In genomic region chr14:50943932-50944667, GRCm38 (mm10) we compare ENCODE assay signal across 7 mouse cellular contexts. TPM values are rescaled to one million over a fixed set of nuclear protein-coding genes. Genes with fewer than 3 reads are reported as not detected.
DNase-seq lines count a peak whose midpoint lies in the region; ATAC-seq and TF ChIP-seq lines count a peak whose summit lies in the region.

TSS of gene Gm49342 (plus strand) at chr14:50944517.

- H3K4me2 ChIP-seq in embryonic facial prominence, embryonic 12.5 days (replicated peaks) = peak within 1 kb of the TSS; percentile 65
- peak within 1 kb of the TSS; percentile 69 for H3K4me2 ChIP-seq in limb, embryonic 12.5 days
- H3K4me2 ChIP-seq in midbrain, embryonic 15.5 days = peak within 1 kb of the TSS; percentile 55

- peak; percentile 96 for ATAC-seq in embryonic facial prominence, embryonic 12.5 days (ENCODE audit: insufficient number of reproducible peaks, insufficient read depth, low FRiP score, low TSS enrichment)
- peak; percentile 99 for ATAC-seq in limb, embryonic 12.5 days (ENCODE audit: insufficient number of reproducible peaks, insufficient read depth, low FRiP score, low TSS enrichment, low read depth)
- peak; percentile 98 for ATAC-seq in midbrain, embryonic 15.5 days (replicated peaks)

- peak; percentile 97 for DNase-seq in adrenal gland, postnatal 14 days
- peak; percentile 98 for DNase-seq in heart, adult 18-20 months
- peak; percentile 98 for DNase-seq in kidney, adult 2 months
- DNase-seq in spleen, adult 2 months (ENCODE audit: low read depth in 1 of 2, low spot score in 2 of 2) = peak; percentile 80 to 84

- peak within 1 kb of the TSS; percentile 42 for H3K4me3 ChIP-seq in embryonic facial prominence, embryonic 12.5 days
- H3K4me3 ChIP-seq in kidney, adult 2 months (ENCODE audit: insufficient read depth, low read depth, low read length) = peak within 1 kb of the TSS; percentile 98
- H3K4me3 ChIP-seq in limb, embryonic 12.5 days (replicated peaks) = peak within 1 kb of the TSS; percentile 49
- peak within 1 kb of the TSS; percentile 49 for H3K4me3 ChIP-seq in midbrain, embryonic 15.5 days
- H3K4me3 ChIP-seq in spleen, adult 2 months (ENCODE audit: extremely low read depth, insufficient read depth, insufficient read length) = peak within 1 kb of the TSS; percentile 68

- H3K9ac ChIP-seq in embryonic facial prominence, embryonic 12.5 days = peak within 1 kb of the TSS; percentile 62
- peak within 1 kb of the TSS; percentile 56 for H3K9ac ChIP-seq in limb, embryonic 12.5 days (replicated peaks)
- peak within 1 kb of the TSS; percentile 26 for H3K9ac ChIP-seq in midbrain, embryonic 15.5 days

- peak; percentile 40 for TF ChIP-seq CTCF in kidney, adult 2 months (conservative IDR thresholded peaks at IDR 0.05; ENCODE audit: insufficient read depth, insufficient read length, low read depth, low read length)
- TF ChIP-seq CTCF in spleen, adult 2 months (IDR thresholded peaks at IDR 0.05; ENCODE audit: extremely low read depth, insufficient read depth, insufficient read length, insufficient replicate concordance) = peak; percentile 16; the same call in 1 of the 2 replicates

- H3K9me3 ChIP-seq in embryonic facial prominence, embryonic 12.5 days = no peaks in the 10 kb centered on the region
- no peaks in the 10 kb centered on the region for H3K9me3 ChIP-seq in limb, embryonic 12.5 days
- no peaks in the 10 kb centered on the region for H3K9me3 ChIP-seq in midbrain, embryonic 15.5 days

- H3K27ac ChIP-seq in embryonic facial prominence, embryonic 12.5 days = peak within 1 kb of the TSS; percentile 86
- H3K27ac ChIP-seq in kidney, adult 2 months (ENCODE audit: insufficient read depth, low read depth, low read length) = peak within 1 kb of the TSS; percentile 89
- H3K27ac ChIP-seq in limb, embryonic 12.5 days = peak within 1 kb of the TSS; percentile 93
- H3K27ac ChIP-seq in midbrain, embryonic 15.5 days = peak within 1 kb of the TSS; percentile 83
- H3K27ac ChIP-seq in spleen, adult 2 months (ENCODE audit: insufficient read depth, low read length) = peak within 1 kb of the TSS; percentile 86

- WGBS in embryonic facial prominence, embryonic 12.5 days = 19% methylated on average over 31 of the region's 31 CpGs
- 13% methylated on average over 31 of the region's 31 CpGs for WGBS in kidney, adult 2 months
- 19% methylated on average over 31 of the region's 31 CpGs for WGBS in limb, embryonic 12.5 days
- WGBS in midbrain, embryonic 15.5 days = 18% methylated on average over 31 of the region's 31 CpGs
- WGBS in spleen, adult 2 months = 3% methylated on average over 31 of the region's 31 CpGs

- H3K27me3 ChIP-seq in embryonic facial prominence, embryonic 12.5 days = no peaks in the 10 kb centered on the region
- no peaks in the 10 kb centered on the region for H3K27me3 ChIP-seq in kidney, adult 2 months (replicated peaks; ENCODE audit: control insufficient read depth, insufficient read depth, low read length)
- no peaks in the 10 kb centered on the region for H3K27me3 ChIP-seq in limb, embryonic 12.5 days
- no peaks in the 10 kb centered on the region for H3K27me3 ChIP-seq in midbrain, embryonic 15.5 days (replicated peaks)
- no peaks in the 10 kb centered on the region for H3K27me3 ChIP-seq in spleen, adult 2 months (ENCODE audit: control insufficient read depth, insufficient read depth, low read length)

- no peaks in the 10 kb centered on the region for H3K36me3 ChIP-seq in embryonic facial prominence, embryonic 12.5 days
- H3K36me3 ChIP-seq in kidney, adult 2 months (ENCODE audit: control insufficient read depth, insufficient read depth, low read length) = no peaks in the 10 kb centered on the region
- peaks cover 6% of the 10 kb centered on the region; the same call in 1 of the 2 replicates for H3K36me3 ChIP-seq in limb, embryonic 12.5 days
- H3K36me3 ChIP-seq in midbrain, embryonic 15.5 days (replicated peaks) = no peaks in the 10 kb centered on the region
- H3K36me3 ChIP-seq in spleen, adult 2 months (ENCODE audit: control insufficient read depth, insufficient read depth, low read length) = 0 out of 2 replicates have a peak, but pooled peaks cover 1% of the 10 kb centered on the region

- no peaks in the 10 kb centered on the region for H3K4me1 ChIP-seq in embryonic facial prominence, embryonic 12.5 days
- peaks cover 3% of the 10 kb centered on the region; the same call in 1 of the 2 replicates for H3K4me1 ChIP-seq in kidney, adult 2 months (ENCODE audit: control insufficient read depth, insufficient read depth, low read length)
- 0 out of 2 replicates have a peak, but pooled peaks cover 8% of the 10 kb centered on the region for H3K4me1 ChIP-seq in limb, embryonic 12.5 days (replicated peaks)
- peaks cover 14% of the 10 kb centered on the region for H3K4me1 ChIP-seq in midbrain, embryonic 15.5 days
- H3K4me1 ChIP-seq in spleen, adult 2 months (ENCODE audit: control insufficient read depth, insufficient read depth, insufficient read length) = no peaks in the 10 kb centered on the region; the same call in 1 of the 2 replicates

- peak; percentile 99 for TF ChIP-seq POLR2A in kidney, adult 2 months (IDR thresholded peaks at IDR 0.05; ENCODE audit: low read depth, low read length)
- TF ChIP-seq POLR2A in spleen, adult 2 months (IDR thresholded peaks at IDR 0.05; ENCODE audit: low read depth, low read length) = peak; percentile 96

RNA-seq across cellular contexts. Expression of gene Gm49342, which starts in this region (rescaled TPM):
- 51.4 and 57.2 TPM in 2 replicates for total RNA-seq in adrenal gland, postnatal 14 days (2021)
- polyA plus RNA-seq in embryonic facial prominence, embryonic 12.5 days (2016; fragmentation: Nextera tagmentation; extraction: Ambion mirVana) = not detected in 2 replicates
- 10 to 100 TPM; 15.7 to 16.5 TPM for total RNA-seq in heart, adult 18-20 months (2021)
- polyA plus RNA-seq in kidney, adult 2 months (2012; rRNA removed) = 42.3 and 52.8 TPM in 2 replicates
- polyA plus RNA-seq in limb, embryonic 12.5 days (2016; fragmentation: Nextera tagmentation; extraction: Ambion mirVana) = not detected in 2 replicates
- not detected in 2 replicates for polyA plus RNA-seq in midbrain, embryonic 15.5 days (2015; fragmentation: Nextera tagmentation; extraction: Ambion mirVana)
- 26.2 and 28.4 TPM in 2 replicates for polyA plus RNA-seq in spleen, adult 2 months (2012; rRNA removed)

Comparison
In these comparisons a context has a peak if more than half of its experiments do, and no peak if none do; other contexts are left out.
1. Peak in every context shown above with its lines: DNase-seq, ATAC-seq, H3K4me3 ChIP-seq and H3K27ac ChIP-seq.
2. RNA of gene Gm49342 (polyA plus RNA-seq): 42.3 to 52.8 TPM in kidney, adult 2 months and 26.2 to 28.4 TPM in spleen, adult 2 months; not detected in embryonic facial prominence, embryonic 12.5 days, not detected in limb, embryonic 12.5 days and not detected in midbrain, embryonic 15.5 days; every median in the first group is over 10 times any median in the second.
3. Peak in ATAC-seq, H3K4me3 ChIP-seq, H3K27ac ChIP-seq, H3K9ac ChIP-seq and H3K4me2 ChIP-seq in embryonic facial prominence, embryonic 12.5 days; RNA of the gene not detected or under 1 TPM.
4. Peak in ATAC-seq, H3K4me3 ChIP-seq, H3K27ac ChIP-seq, H3K9ac ChIP-seq and H3K4me2 ChIP-seq in limb, embryonic 12.5 days; RNA of the gene not detected or under 1 TPM.
5. Peak in ATAC-seq, H3K4me3 ChIP-seq, H3K27ac ChIP-seq, H3K9ac ChIP-seq and H3K4me2 ChIP-seq in midbrain, embryonic 15.5 days; RNA of the gene not detected or under 1 TPM.
6. H3K4me3 ChIP-seq: peak in every context shown above with its lines; median percentile 98 in kidney, adult 2 months; 68 in spleen, adult 2 months; 49 in limb, embryonic 12.5 days; 49 in midbrain, embryonic 15.5 days; 42 in embryonic facial prominence, embryonic 12.5 days.